Mouse (Mus musculus): ENCODE results near the gene Sprr2f.

Gene Sprr2f

DNA sequence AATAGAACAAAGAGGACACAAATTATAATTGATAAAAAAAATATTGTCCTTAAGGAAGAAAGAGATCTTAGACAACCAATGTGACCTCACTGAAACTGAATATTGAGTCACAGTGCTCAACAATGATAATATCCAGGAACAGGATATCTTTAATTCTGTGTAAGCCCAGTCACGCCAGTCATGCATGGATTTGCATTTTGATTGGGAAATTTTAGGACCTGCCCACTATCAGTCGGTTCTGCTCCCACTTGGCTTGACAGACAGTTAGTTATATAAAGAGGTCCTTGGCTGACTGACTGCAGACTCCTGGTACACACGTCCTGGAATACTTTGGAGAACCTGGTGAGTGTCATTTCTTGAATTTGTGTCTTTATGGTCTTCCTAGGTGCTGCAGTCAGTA lies at the start of gene Sprr2f:
TSS of gene Sprr2f (plus strand) at position 301 of the 400 bp plus-strand sequence.
- in situ Hi-C loops (cut with MseI, MboI), result no loop called here

DNA sequence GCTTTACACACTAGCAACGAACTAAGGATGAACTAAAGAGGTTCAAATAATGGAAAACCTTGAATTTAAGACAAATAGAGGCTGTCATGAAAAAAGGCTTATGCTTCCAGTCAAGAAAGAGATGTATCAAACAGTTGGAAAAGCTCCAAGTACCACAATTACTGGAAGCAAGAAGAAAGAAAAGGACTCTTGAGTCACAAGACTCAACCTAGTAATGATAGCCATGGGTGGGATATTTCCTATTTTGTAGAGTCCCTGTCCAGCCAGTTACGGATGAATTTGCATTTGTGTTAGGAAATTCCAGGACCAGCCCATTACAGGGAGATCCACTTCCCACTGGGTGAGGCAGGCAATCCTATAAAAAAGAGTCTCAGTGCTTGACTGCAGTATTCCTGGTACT lies 48.7 kb upstream of the Sprr2f start, which contains the start of gene Sprr2b:
TSS of gene Sprr2b (plus strand) at position 301 of the 400 bp plus-strand sequence.
- in situ Hi-C loops (cut with MseI, MboI), result loop anchor here in 1 of 2 experiments (25.0 kb wide), 1 partner anchor 154 kb away; no protein-coding TSS in a partner anchor

DNA sequence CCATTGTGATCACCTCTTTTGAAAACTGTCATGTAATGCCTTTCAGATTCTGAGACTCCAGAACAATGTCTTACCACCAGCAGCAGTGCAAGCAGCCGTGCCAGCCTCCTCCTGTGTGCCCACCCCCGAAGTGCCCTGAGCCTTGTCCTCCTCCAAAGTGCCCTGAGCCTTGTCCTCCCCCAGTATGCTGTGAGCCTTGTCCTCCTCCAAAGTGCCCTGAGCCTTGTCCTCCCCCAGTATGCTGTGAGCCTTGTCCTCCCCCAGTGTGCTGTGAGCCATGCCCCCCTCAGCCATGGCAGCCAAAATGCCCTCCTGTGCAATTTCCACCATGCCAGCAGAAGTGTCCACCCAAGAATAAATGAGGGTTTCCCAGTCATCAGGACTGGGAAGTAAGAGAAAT lies 47.6 kb upstream of the Sprr2f start:
- in situ Hi-C loops (cut with MseI, MboI), result loop anchor here in 1 of 2 experiments (25.0 kb wide), 1 partner anchor 155 kb away; no protein-coding TSS in a partner anchor

DNA sequence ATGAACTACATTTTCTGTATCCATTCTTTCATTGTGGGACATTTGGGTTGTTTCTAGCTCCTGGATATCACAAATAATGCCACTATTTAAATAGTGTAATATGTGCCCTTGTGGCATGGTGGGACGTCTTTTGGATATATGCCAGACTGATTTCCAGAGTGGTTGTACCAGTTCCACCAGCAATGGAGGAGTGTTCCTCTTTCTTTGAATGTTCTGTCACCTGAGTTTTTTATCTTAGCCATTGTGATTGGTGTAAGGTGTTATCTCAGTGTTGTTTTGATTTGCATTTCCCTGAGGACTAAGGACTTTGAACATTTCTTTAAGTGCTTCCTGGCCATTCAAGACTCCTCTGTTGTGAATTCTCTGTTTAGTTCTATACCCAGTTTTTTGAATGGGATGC lies 28.7 kb upstream of the Sprr2f start:
- in situ Hi-C loops (cut with MseI, MboI), result loop anchor here in 1 of 2 experiments (25.0 kb wide), 1 partner anchor 174 kb away; no protein-coding TSS in a partner anchor

DNA sequence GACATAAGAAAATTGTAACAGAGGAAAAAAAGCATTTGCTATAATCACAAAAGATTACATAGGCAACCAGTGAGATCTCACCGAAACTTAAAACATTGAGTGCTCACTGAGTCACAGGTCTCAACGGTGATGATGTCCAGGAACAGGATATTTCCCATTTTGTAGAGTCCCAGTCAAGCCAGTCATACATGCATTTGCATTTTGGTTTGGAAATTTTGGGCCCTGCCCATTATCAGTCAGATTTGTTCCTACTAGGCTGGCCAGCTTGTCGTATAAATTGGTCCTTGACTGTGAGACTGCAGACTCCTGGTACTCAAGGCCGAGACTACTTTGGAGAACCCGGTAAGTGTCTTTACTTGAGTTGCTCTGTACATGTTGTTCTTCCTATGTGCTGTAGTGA lies 26.1 kb upstream of the Sprr2f start, which contains the start of gene Sprr2d:
TSS of gene Sprr2d (plus strand) at position 301 of the 400 bp plus-strand sequence.
- in situ Hi-C loops (cut with MseI, MboI), result loop anchor here in 1 of 2 experiments (25.0 kb wide), 1 partner anchor 177 kb away; no protein-coding TSS in a partner anchor

DNA sequence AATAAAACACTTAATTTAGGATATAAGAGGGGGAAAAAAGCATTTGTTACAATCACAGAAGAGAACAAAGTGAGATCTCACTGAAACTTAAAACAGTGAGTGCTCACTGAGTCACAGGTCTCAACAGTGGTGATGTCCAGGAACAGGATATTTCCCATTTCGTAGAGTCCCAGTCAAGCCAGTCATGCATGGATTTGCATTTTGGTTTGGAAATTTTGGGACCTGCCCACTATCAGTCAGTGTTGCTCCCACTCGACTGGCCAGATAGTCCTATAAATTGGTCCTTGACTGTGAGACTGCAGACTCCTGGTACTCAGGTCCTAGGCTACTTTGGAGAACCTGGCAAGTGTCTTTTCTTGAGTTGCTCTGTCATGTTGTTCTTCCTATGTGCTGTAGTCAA lies 13.1 kb upstream of the Sprr2f start, which contains the start of gene Sprr2e:
TSS of gene Sprr2e (plus strand) at position 301 of the 400 bp plus-strand sequence.
- in situ Hi-C loops (cut with MseI, MboI), result no loop called here

DNA sequence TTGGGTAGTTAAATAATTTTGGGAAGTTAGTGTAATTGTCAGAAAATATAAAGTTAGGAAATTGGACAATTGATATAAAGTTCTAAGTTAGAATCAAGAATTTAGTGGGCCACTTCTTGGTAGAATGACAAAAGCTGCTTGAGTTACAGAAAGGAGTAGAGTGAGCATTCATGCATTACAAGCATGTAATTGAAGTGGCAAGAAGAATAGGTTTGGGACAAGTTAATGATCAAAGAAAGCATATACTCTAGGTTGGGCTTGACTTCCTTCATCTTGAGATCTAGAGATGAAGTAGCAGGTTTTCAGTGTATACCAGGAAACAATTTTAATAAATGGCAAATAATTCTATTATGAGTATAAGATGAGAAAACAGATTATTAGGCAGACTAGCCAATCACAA lies 3.4 kb upstream of the Sprr2f start:
- in situ Hi-C loops (cut with MseI, MboI), result no loop called here

DNA sequence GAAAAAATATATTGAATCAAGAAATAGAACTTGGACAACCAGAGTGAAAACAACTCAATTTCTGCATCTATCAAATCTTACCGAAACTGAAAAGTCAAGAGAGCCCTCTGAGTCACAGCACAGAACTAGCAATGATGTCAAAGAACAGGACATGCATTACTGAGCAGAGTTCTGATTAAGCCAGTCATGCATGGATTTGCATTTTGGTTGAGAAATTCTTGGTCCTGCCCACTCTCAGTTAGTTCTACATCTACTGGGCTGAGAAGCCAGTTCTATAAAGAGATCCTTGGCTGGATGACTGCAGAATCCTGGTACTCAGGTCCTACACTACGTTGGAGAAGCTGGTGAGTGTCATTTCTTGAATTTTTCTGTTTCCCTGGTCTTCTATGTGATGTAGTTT lies 8.6 kb downstream of the Sprr2f start:
- in situ Hi-C loops (cut with MseI, MboI), result no loop called here

DNA sequence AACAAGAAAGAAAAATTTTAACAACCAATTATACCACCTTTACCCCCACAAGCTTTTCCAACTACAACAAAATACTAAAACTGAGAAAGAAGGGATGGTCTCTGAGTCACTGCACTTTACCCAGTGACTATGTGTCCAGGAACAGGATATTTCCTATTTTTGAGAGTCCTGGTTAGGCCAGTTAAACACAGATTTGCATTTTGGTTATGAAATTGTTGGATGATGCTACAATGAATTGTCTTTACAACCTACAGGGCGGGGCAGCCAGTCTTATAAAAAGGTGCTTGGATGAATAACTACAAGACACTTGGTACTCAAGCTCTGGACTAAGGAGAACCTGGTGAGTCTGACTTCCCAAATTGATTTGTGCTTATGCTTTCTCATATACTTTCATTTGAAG lies 20.4 kb downstream of the Sprr2f start, which contains the start of gene Sprr2h:
TSS of gene Sprr2h (plus strand) at position 301 of the 400 bp plus-strand sequence.
- in situ Hi-C loops (cut with MseI, MboI), result no loop called here

DNA sequence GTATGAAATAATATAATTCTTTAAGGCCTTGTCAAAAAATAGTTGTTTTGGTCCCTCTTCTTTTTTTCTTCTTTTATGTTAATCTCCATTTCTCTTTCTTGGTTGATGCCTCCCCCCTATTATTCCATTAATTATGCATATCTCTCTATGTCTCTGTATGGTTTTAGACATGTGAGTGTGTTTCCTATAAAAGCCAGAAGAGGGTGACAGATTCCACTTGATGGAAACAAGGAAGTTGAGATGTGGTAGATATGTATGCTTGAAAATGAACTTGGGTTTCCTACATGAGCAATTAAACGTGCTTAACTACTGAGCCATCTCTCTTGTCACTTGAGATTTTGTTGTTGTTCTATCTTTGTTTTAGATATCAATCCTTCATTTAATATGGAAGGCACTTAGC lies 29.3 kb downstream of the Sprr2f start:
- in situ Hi-C loops (cut with MseI, MboI), result no loop called here

DNA sequence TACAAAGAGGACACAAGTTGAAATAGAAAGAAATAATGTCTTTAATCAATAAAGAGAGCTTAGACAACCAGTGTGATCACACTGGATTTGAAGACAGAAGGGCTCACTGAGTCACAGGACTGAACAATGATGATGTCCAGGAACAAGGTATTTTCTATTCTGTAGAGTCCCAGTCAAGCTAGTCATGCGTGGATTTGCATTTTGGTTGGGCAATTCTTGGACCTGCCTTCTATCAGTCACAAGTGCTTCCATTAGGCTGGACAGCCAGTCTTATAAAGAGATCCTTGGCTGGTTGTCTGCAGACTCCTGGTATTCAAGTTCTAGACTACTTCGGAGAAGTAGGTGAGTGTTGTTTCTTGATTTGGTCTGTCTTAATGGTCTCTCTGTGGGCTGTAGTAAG lies 42.7 kb downstream of the Sprr2f start, which contains the start of gene Sprr2i:
TSS of gene Sprr2i (plus strand) at position 301 of the 400 bp plus-strand sequence.
- in situ Hi-C loops (cut with MseI, MboI), result no loop called here
